Comparison of ENCODE assay signal across 8 mouse cellular contexts in the genomic region with DNA sequence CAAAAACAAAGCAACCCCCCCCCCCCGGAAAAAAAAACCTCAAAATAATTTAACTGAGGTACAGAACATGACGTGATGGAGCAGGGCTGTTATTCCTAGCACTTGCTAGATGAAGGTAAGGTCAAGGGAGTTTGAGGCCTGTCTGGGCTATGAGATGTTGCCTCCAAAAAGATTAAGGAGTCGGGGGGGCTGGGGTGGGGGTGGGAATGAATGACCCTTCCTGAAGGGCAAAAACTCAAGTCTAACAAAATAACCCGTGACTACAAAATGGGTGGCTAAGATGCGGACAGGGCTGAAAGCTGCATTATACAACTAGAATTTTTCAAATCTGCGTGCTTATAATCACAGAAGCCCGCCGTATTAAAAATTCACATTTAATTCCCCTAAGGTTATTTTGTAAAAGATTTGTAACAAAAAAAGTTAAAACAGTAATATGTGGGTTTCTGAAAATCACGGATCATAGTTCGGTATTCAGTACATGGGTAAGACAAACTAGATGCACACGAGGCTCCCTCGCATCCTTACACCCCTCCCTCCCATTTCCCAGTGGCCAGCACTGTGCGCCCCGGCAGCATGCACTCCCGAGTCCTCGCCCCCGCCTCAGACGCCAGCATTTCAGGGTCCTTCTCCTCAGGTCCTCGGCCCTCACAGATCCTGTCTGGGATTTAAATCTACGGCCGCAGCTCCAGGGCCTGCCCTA. TPM values are rescaled to one million over a fixed set of nuclear protein-coding genes. Genes with fewer than 3 reads are reported as not detected.
DNase-seq lines count a peak whose midpoint lies in the region; ATAC-seq and TF ChIP-seq lines count a peak whose summit lies in the region.

No protein-coding gene starts in this region.

- peaks cover 7% of the 10 kb centered on the region for H3K36me3 ChIP-seq in hindbrain, embryonic 16.5 days (ENCODE audit: control insufficient read depth, insufficient read depth, low read length)

- H3K9ac ChIP-seq in hindbrain, embryonic 16.5 days (ENCODE audit: low read depth, low read length): peak overlapping the region; percentile 82

- H3K4me1 ChIP-seq in bone marrow, adult 2 months (ENCODE audit: control insufficient read depth, insufficient read depth, low read length): no peaks in the 10 kb centered on the region; the same call in 1 of the 2 replicates
- H3K4me1 ChIP-seq in hindbrain, embryonic 16.5 days (ENCODE audit: control insufficient read depth, insufficient read depth, low read depth, low read length): peaks cover 24% of the 10 kb centered on the region

- H3K27ac ChIP-seq in bone marrow, adult 2 months (ENCODE audit: control insufficient read depth, insufficient read depth, low read depth, low read length, poor library complexity): peak overlapping the region; percentile 91
- H3K27ac ChIP-seq in hindbrain, embryonic 16.5 days (ENCODE audit: low read depth, low read length): peak overlapping the region; percentile 96

- ATAC-seq in hindbrain, embryonic 16.5 days: peak; percentile 68
- peak; percentile 8 for ATAC-seq in monocyte, adult 5-6 weeks (replicated peaks; ENCODE audit: insufficient number of reproducible peaks, low FRiP score, low TSS enrichment, poor library complexity, severe bottlenecking)

- H3K4me2 ChIP-seq in hindbrain, embryonic 16.5 days (ENCODE audit: low read length): peak overlapping the region; percentile 83

- peak overlapping the region; percentile 92 for H3K4me3 ChIP-seq in bone marrow, adult 2 months (replicated peaks; ENCODE audit: control insufficient read depth, low read depth, low read length)
- H3K4me3 ChIP-seq in hindbrain, embryonic 16.5 days (ENCODE audit: low read length): peak overlapping the region; percentile 92

- peak; percentile 9 for DNase-seq in layer of hippocampus, adult 9-10 months (ENCODE audit: low spot score)
- DNase-seq in layer of hippocampus, adult 9-11 months: no peak
- no peak for DNase-seq in layer of hippocampus, postnatal 25 days (ENCODE audit: extremely low spot score in 1 of 2, low spot score in 1 of 2)
- no peak for DNase-seq in ovary, postnatal 10 days (ENCODE audit: low spot score)
- DNase-seq in ovary, postnatal 14 days (ENCODE audit: low spot score): no peak

- H3K9me3 ChIP-seq in hindbrain, embryonic 16.5 days (ENCODE audit: control insufficient read depth, low read length): no peaks in the 10 kb centered on the region

- H3K27me3 ChIP-seq in hindbrain, embryonic 16.5 days (replicated peaks; ENCODE audit: control insufficient read depth, insufficient read depth, low read length): no peaks in the 10 kb centered on the region

- TF ChIP-seq CTCF in bone marrow, adult 2 months (IDR thresholded peaks at IDR 0.05; ENCODE audit: control insufficient read depth, insufficient read depth, low read length): no peak

- WGBS in bone marrow, adult 2 months: 2% methylated on average over 21 of the region's 21 CpGs
- 2% methylated on average over 21 of the region's 21 CpGs for WGBS in hindbrain, embryonic 16.5 days

- no peak for TF ChIP-seq POLR2A in bone marrow, adult 2 months (IDR thresholded peaks at IDR 0.05; ENCODE audit: borderline replicate concordance, control insufficient read depth, low read depth, low read length)

RNA-seq across cellular contexts. Expression of gene Fkbp3, which starts 0.7 kb away (rescaled TPM):
- polyA plus RNA-seq in bone marrow, adult 2 months (2011; ENCODE audit: insufficient read depth, insufficient read length, low replicate concordance, missing spikeins): 41.2 and 73.8 TPM in 2 replicates
- polyA plus RNA-seq in hindbrain, embryonic 16.5 days (2015; fragmentation: Nextera tagmentation; extraction: Ambion mirVana): 388 and 458 TPM in 2 replicates
- total RNA-seq in monocyte, adult 5-6 weeks (2017): 143 to 181 TPM (median 145 TPM) in 3 replicates
- total RNA-seq in layer of hippocampus, postnatal 25 days (2021): 100 to 1,000 TPM; 147 to 157 TPM

RNA-seq across cellular contexts. Expression of gene Fancm, which starts 2.3 kb away (rescaled TPM):
- polyA plus RNA-seq in bone marrow, adult 2 months (2011; ENCODE audit: insufficient read depth, insufficient read length, low replicate concordance, missing spikeins): 2.7 and 5.1 TPM in 2 replicates
- polyA plus RNA-seq in hindbrain, embryonic 16.5 days (2015; fragmentation: Nextera tagmentation; extraction: Ambion mirVana): 5.9 and 6.7 TPM in 2 replicates
- total RNA-seq in monocyte, adult 5-6 weeks (2017): 8.7 to 19.3 TPM (median 12.0 TPM) in 3 replicates
- 10 to 100 TPM in 1 of 2 experiments, 1 to 10 TPM in 1; 9.9 to 19.2 TPM for total RNA-seq in layer of hippocampus, postnatal 25 days (2021)

RNA-seq across cellular contexts. Expression of gene Prpf39, which starts 36.9 kb away (rescaled TPM):
- polyA plus RNA-seq in bone marrow, adult 2 months (2011; ENCODE audit: insufficient read depth, insufficient read length, low replicate concordance, missing spikeins): 15.9 and 22.2 TPM in 2 replicates
- 45.4 and 45.8 TPM in 2 replicates for polyA plus RNA-seq in hindbrain, embryonic 16.5 days (2015; fragmentation: Nextera tagmentation; extraction: Ambion mirVana)
- 95.9 to 148 TPM (median 102 TPM) in 3 replicates for total RNA-seq in monocyte, adult 5-6 weeks (2017)
- total RNA-seq in layer of hippocampus, postnatal 25 days (2021): 10 to 100 TPM; 30.8 to 49.2 TPM
